Mouse (Mus musculus) layer of hippocampus, adult 11-12 months (tissue): ENCODE results near the gene Ugt1a10.
"Not testable (repeated sequence)": the region's sequence is repeated elsewhere in the genome, so short reads cannot be mapped to it uniquely, and the experiment has no call there.

Experiments
- DNase-seq: peaks from one replicate; pipeline ENCODE4 v3.0.0; 2022; ENCODE audit warnings: low spot score

The Ugt1a10 gene

DNA sequence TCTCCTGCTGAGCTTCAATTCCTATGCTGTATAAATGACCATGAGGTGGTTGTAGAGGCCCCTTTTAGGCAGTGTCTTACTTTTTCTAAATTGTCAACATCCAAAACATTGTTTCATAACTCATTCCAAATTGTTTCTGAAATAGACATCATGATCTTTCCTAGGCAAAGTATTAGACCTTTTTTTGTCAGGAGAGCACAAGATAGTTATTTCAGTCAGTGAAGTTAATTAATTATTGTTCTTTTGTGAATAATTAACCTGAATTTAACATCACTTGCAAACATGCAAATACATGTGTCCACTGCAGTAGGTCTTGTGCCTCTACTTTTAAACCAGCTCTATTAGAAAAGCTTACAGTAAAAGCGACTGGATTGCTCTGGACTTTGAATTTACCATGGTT, at the start of gene Ugt1a10:
Gene Ugt1a10 (plus strand): TSS at position 301 of the 400 bp plus-strand sequence.
- no peak for DNase-seq

- DNase-seq: no peak
These were observed 47.4 kb upstream of the Ugt1a10 start for GRCm38 (mm10) chr1:88007692-88008210.

DNA sequence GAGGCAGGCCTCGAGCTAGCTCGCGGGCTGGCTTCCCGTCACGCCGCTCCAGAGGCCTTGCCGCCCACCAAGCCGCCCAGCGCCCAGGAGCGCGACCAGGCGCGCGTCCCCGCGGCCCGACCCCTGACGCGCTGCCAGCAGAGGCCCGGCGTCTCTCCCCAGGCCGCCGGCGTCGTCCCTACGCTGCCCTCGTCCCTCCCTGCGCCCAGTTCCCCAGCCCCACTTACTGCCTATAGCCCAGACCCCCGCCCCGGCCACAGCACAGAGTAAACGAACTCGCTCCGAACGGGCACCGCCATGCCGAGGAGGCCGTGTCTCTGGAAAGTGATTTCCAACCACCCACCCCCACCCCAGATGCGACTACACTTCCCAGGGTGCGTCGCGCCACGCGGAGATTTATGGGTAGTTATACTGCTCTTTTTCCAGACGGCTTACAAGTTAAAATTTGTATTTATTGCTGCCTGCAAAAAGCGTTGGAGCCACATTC, 46.9 kb upstream of the Ugt1a10 start, which contains the start of gene Usp40:
Gene Usp40 (minus strand): TSS at position 341 of the 487 bp plus-strand sequence.
- DNase-seq: peak; percentile 71

DNA sequence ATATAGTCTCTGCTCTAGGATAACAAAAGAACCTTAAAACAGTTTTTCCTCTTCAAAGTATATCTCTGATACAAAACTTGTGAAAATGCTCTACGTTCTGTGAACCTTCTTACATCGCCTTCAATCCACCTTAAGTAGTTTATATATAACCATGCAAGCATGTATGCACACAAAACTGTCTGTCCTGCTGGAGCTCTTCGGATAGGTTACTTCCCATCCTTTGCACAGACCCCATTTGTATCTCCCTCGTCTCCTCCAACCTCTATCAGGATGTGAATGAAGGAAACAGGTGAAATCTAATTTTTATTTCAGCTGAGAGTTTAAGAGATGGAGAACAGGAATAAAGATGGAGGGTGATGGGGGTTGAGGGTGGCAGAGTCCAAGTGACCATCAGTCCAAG, 46.5 kb upstream of the Ugt1a10 start:
- DNase-seq: no peak

DNA sequence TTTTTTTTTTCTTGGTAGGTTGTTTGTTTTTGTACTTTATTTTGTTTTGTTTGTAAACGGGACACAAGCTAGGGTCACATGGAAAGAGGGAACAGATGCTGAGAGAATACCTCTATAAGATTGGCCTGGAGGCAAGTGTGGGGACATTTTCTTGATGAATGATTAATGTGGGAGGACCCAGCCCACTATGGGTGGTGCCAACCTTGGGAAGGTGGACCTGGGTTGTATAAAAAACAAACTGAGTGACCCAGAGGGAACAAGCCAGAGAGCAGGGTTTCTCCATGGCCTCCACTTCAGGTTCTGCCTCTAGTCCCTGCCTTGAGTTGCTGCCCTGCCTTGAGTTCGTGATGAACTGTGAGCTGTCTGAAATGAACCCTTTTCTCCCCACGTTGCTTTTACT, 45.7 kb upstream of the Ugt1a10 start:
- DNase-seq: no peak

DNA sequence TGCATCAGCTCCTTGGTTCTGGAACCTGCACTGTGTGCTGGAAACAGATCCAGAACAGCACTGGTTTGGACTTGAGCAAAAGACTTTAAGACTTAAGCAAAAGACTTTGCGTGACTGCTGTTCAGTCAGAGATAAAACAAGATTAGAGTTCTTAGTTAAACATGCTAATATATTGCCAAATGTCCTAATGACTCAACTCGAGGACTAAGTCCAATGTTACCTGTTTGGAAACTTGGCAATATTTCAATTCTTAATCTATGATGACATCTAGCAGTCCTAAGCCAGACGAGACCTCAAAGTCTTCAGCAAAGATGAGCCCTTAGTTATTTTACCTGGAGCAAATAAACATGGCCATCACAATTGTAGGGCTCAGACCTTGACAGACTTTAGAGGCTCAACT, 41.5 kb upstream of the Ugt1a10 start:
- DNase-seq: no peak

GRCm38 (mm10) chr1:88014194-88014593, 41.0 kb upstream of the Ugt1a10 start:
- DNase-seq: no peak

DNA sequence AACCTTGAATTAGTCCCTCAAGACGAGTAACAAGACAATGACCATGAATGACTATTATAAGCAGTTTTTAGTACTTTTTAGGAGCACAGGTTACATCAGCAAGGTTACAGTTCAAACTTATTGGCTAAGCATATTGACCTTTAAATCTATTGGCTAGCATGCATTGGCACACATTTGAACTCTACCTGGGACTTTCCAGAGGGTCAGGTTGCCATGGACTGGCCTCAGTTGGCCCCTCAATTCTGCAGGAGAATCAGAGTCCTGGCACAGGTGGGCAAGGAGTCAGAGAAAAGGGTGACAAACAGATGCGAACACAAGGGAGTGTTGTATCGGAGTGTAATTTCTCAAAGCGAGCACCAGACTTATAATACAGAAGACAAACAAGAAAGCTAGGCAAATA, 40.5 kb upstream of the Ugt1a10 start:
- no peak for DNase-seq

GRCm38 (mm10) chr1:88015371-88015770, 39.8 kb upstream of the Ugt1a10 start:
- no peak for DNase-seq

- not testable (repeated sequence) for DNase-seq
These were observed 29.9 kb upstream of the Ugt1a10 start for GRCm38 (mm10) chr1:88025244-88025643.

GRCm38 (mm10) chr1:88043044-88043443, 12.1 kb upstream of the Ugt1a10 start:
- not testable (repeated sequence) for DNase-seq

GRCm38 (mm10) chr1:88044832-88045437, 10.3 kb upstream of the Ugt1a10 start:
- not testable (repeated sequence) for DNase-seq

GRCm38 (mm10) chr1:88047408-88047807, 7.8 kb upstream of the Ugt1a10 start:
- not testable (repeated sequence) for DNase-seq

DNA sequence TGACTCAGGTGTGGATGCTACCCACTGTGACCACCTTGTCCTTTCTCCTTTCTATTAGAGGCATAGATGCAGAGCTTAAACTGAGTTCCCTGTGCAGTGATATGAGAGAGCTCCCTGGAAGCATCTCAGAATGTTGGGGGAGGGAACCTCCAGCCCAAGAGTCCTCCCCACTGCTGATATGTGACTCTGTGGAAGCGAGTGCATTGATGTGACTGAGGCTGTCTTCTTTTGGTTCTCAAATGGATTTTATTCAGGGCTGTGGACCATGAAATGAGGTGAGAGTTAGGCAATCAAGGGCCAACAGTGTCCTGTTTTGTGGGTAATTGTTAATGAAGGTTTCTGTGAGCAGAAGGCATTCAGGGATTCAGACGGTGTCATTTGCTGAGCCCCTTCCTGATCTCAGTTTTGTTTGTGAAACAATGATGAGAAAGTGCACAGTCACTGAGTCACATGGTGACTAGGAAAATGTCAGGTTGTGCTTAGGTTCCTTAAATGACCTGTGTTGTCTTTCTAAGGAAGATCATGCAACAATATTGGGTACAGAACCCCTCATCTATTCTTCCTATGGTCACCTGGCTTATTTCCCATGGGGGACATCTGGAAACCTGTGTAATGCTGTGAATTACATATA, 11.4 kb downstream of the Ugt1a10 start:
- not testable (repeated sequence) for DNase-seq

DNA sequence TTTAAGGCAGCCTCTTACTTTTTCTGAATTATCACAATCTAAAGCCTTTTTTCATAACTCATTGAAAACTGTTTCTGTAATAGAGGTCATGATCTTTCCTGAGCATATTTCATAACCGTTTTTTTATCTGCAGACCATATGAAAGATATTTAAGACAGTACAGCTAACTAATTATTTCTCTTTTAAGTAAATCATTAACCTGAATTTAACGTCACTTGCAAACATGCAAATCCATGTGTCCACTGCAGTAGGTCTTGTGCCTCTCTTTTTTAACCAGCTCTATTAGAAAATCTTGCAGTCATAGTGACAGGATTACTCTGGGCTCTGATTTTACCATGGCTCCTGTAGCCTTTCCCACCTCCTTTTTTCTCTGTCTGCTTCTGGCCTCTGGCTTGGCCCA, 15.3 kb downstream of the Ugt1a10 start, which contains the start of gene Ugt1a9:
Gene Ugt1a9 (plus strand): TSS at position 306 of the 400 bp plus-strand sequence.
- no peak for DNase-seq

GRCm38 (mm10) chr1:88070902-88071301, 15.7 kb downstream of the Ugt1a10 start:
- no peak for DNase-seq

- DNase-seq: no peak
These were observed 19.3 kb downstream of the Ugt1a10 start for GRCm38 (mm10) chr1:88074471-88074870.

GRCm38 (mm10) chr1:88077128-88077527, 21.9 kb downstream of the Ugt1a10 start:
- DNase-seq: no peak

DNA sequence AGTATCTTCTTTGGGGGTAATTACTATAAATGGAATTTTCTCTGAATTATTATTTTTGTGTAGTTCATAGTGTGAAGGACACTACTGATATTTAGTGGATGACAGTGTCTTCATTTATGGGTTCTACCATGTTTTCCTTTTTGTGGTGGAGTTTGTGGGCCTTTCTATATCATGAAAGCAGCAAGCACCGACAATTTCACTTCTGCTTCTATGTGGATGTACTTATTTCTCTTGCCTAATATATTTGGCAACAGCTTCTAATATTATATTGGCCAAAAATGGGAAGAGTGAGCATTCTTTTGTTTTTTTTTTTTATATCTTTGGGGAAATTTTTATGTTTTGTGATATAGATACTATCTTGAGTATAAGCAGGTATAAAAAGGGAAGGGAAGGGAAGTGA, 26.5 kb downstream of the Ugt1a10 start:
- no peak for DNase-seq

DNA sequence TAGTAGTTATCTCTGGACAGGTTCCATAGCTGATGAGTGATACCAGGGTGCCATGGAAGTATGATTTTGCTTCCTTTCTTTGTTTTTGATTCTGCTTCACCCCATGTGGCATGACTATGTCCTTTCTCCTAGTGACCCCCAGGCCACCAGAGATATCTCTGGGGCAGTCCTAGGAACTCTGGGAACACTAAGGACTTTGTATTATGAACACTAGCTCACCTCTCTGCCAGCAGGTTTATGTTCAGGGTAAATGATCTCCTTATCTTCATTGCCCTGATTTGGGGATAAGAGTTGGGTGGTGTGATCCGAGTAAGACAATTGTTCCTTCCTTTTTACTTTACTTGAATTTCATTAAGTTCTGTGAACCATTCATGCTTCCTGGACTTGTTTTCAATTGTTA, 30.9 kb downstream of the Ugt1a10 start:
- no peak for DNase-seq

- DNase-seq: no peak
These were observed 32.3 kb downstream of the Ugt1a10 start, which contains the start of gene Ugt1a8 for GRCm38 (mm10) chr1:88087513-88087912. Gene Ugt1a8, plus strand, starts transcription at chr1:88087813.

GRCm38 (mm10) chr1:88092341-88092740, 37.2 kb downstream of the Ugt1a10 start:
- DNase-seq: no peak

- peak; percentile 6 for DNase-seq
These were observed 39.1 kb downstream of the Ugt1a10 start for GRCm38 (mm10) chr1:88094270-88094676.
